Mouse (Mus musculus): ENCODE measurements at regions not wholly inside any gene's neighbourhood (a gene's known extent, or its start where the extent isn't known, plus 50 kb on each side); places are given as distances from the start of the nearest gene placed in this dataset.

DNA sequence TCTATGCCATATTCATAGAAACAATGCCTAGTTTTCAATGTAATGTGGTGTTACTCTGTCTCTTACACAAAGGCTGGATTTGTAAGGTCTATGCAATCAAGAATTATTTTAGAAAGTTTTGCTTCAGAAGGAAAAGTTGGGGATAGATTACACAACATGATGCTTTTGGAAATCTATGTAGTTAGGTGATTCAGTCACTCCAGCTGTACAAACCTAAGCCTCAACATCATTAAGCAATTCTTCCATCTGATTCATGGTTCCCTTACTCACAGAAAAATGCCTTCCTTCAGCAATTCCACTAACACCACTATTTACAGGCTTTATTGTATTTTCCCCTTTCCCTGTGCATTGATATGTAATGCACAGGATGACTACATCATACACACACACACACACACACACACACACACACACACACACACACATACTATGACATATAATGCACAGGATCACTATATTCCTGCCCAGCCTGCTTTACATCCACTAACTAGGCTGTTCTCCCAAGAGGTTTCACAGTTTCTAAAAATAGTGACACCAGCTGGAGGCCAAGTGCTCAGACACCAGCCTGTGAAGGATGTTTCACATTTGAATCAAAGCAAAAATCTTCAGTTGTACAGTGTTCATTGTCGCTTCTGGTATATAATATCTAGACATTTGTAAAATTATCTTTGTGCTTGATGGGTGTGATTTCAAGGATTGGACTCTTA is 305.9 kb downstream of the Klf6 start:
- TF ChIP-seq SIN3A (IDR thresholded peaks at IDR 0.05; ENCODE audit: low read length) (no peak), KAT2A (conservative IDR thresholded peaks at IDR 0.05; ENCODE audit: low read depth, low read length) (no peak), ETS1 (IDR thresholded peaks at IDR 0.05; ENCODE audit: low read depth, low read length) (no peak)
